Mouse (Mus musculus) forebrain, embryonic 16.5 days (tissue): ENCODE measurements around the gene Tbck. TPM values are rescaled to one million over a fixed set of nuclear protein-coding genes. Genes with fewer than 3 reads are reported as not detected.

Source experiments
- ATAC-seq: fragments of 200-750 bp; cut with Nextera tagmentation; 2 replicates; pipeline ENCODE4 v1.8.0; 2017; ENCODE audit warnings: mild to moderate bottlenecking, moderate library complexity
- H3K27ac ChIP-seq: fragments of 300-500 bp; sonication (generic); 2 replicates; pipeline ENCODE4 v1.5.1; 2014; ENCODE audit warnings: low read length, control low read depth
- H3K27me3 ChIP-seq: fragments of 300-500 bp; sonication (generic); replicated peaks from 2 replicates; pipeline ENCODE4 v1.6.1; 2014; ENCODE audit warnings: low read length; ENCODE audit not compliant: control insufficient read depth, insufficient read depth
- H3K36me3 ChIP-seq: fragments of 300-500 bp; sonication (generic); 2 replicates; pipeline ENCODE4 v1.6.1; 2014; ENCODE audit not compliant: control insufficient read depth, insufficient read depth
- H3K4me1 ChIP-seq: fragments of 300-500 bp; sonication (generic); replicated peaks from 2 replicates; pipeline ENCODE4 v1.6.1; 2014; ENCODE audit warnings: low read length; ENCODE audit not compliant: control insufficient read depth, insufficient read depth
- H3K4me2 ChIP-seq: fragments of 300-500 bp; sonication (generic); 2 replicates; pipeline ENCODE4 v1.6.1; 2014; ENCODE audit warnings: mild to moderate bottlenecking, low read length, control low read depth
- H3K4me3 ChIP-seq: fragments of 300-500 bp; sonication (generic); replicated peaks from 2 replicates; pipeline ENCODE4 v1.5.1; 2014; ENCODE audit warnings: mild to moderate bottlenecking, low read length, control low read depth
- H3K9ac ChIP-seq: fragments of 300-500 bp; sonication (generic); replicated peaks from 2 replicates; pipeline ENCODE4 v1.6.1; 2014; ENCODE audit warnings: low read depth, low read length, control low read depth
- H3K9me3 ChIP-seq: fragments of 300-500 bp; sonication (generic); 2 replicates; pipeline ENCODE4 v1.6.1; 2016; ENCODE audit warnings: low read length; ENCODE audit not compliant: control insufficient read depth
- WGBS: fragments of 180-500 bp; shearing (Covaris S2); extraction: QIAGEN DNeasy Blood & Tissue Kit; methylation state at CpG from one replicate; pipeline ENCODE4 v1.1.7; 2014; 5-methylcytosine and 5-hydroxymethylcytosine counted together
- polyA plus RNA-seq: library from polyadenylated mRNA; unstranded; fragments of >200 nt; fragmentation: Nextera tagmentation; extraction: Ambion mirVana; gene quantifications from 2 replicates; pipeline ENCODE4 v1.2.1, GENCODE M21; 2015

Tbck gene
- polyA plus RNA-seq, 1 experiment from 2014 or later, result 35.9 TPM

DNA sequence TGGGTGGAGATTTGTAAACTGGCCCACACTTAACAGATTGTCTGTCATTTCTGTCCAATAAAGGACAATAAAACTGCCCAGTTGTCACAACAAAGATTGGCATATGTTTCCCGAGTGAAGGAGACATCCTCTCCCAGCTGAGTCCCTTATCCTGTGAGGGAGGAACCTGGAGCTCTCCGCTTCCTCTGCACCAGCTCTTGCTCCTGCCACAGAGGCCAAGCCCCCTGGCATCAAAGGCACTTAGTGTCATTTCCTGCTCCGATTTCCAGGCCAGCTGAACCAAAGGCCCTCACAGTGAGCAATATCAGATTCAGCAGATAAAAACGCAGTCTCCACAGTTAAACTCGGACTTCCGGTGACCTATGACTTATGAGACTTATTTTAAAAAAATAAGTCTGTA lies 172.7 kb downstream of the Tbck start:
- no peak for ATAC-seq
- no peaks in the 10 kb centered on the region for H3K9me3 ChIP-seq
- no peak overlapping the region for H3K27ac ChIP-seq
- no peaks in the 10 kb centered on the region for H3K36me3 ChIP-seq
- H3K4me1 ChIP-seq, result no peaks in the 10 kb centered on the region; the same call in 1 of the 2 replicates
- H3K4me3 ChIP-seq, result no peak overlapping the region
- H3K27me3 ChIP-seq, result no peaks in the 10 kb centered on the region
- H3K4me2 ChIP-seq, result no peak overlapping the region
- H3K9ac ChIP-seq, result no peak overlapping the region
- 87% methylated on average over 6 of the region's 6 CpGs for WGBS

DNA sequence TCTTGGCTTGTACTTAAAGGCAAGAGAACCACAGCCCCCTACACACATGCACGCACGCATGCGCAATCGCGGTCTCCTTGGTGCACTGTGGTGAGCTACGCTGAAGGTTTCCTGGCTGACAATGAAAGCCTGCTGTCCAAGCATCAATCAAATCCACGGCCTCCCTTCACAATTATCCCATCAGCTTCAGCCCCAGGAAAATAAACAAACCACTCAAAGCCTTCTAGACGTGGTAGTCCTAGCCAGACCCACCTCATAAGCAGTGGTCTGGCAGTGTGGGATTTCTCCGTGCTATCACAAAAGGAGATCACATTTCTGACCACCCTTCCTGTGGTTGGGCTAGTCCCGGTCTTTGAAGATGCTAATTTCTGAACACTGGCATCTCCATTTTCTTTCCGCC lies 174.9 kb downstream of the Tbck start:
- Histone ChIP-seq H3K4me3 (no peak overlapping the region), H3K27me3 (no peaks in the 10 kb centered on the region), H3K4me2 (no peak overlapping the region), H3K27ac (no peak overlapping the region), H3K4me1 (no peaks in the 10 kb centered on the region), H3K36me3 (no peaks in the 10 kb centered on the region), H3K9me3 (no peaks in the 10 kb centered on the region), H3K9ac (no peak overlapping the region)
- WGBS, result 59% methylated on average over 11 of the region's 11 CpGs
- ATAC-seq, result peak; percentile 45; the same call in 1 of the 2 replicates

DNA sequence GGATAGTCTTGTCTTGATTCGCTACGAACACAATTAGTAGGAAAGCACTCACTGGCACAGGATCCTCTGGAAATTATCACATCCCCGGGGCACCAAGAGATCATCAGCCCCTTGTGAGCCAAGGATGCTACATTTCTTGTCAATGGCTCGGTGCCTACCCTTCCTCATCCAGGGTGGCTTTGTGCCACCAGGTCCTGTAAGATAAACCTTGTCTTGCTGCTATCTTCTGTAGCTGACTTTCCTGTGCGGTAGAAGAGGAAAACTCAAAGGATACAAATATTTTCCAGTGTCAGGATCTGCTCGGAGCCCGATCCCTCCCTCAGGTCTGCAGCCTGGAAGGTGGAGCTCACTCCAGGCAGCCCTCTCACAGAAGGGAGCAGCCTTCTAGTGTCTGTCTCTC lies 175.6 kb downstream of the Tbck start:
- H3K36me3 ChIP-seq, result no peaks in the 10 kb centered on the region
- no peaks in the 10 kb centered on the region for H3K9me3 ChIP-seq
- H3K9ac ChIP-seq, result no peak overlapping the region
- no peak overlapping the region for H3K4me3 ChIP-seq
- H3K4me2 ChIP-seq, result no peak overlapping the region
- no peak for ATAC-seq
- 84% methylated on average over 7 of the region's 7 CpGs for WGBS
- no peak overlapping the region for H3K27ac ChIP-seq
- no peaks in the 10 kb centered on the region for H3K4me1 ChIP-seq
- no peaks in the 10 kb centered on the region for H3K27me3 ChIP-seq

DNA sequence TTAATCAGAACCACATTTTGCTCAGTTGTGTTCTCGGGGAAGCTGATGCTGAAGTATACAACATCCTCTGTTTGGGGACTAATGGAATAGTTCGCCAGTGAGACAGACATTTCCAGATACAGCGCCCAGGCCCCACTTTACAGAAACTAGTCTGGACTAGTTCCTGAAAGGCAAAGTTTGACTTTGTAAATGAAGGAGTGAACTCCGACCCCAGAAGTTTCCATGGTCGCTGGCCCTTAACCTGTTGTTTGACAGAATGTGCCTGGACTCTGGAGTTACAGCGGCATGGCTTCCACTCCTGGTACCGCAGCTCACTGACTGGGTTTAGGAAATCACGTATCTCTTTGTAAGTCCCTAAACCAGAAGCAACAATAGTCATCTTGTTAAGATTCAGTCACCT lies 176.9 kb downstream of the Tbck start:
- Histone ChIP-seq H3K27ac (no peak overlapping the region), H3K27me3 (no peaks in the 10 kb centered on the region), H3K4me2 (no peak overlapping the region), H3K4me1 (no peaks in the 10 kb centered on the region), H3K36me3 (no peaks in the 10 kb centered on the region), H3K4me3 (no peak overlapping the region), H3K9me3 (no peaks in the 10 kb centered on the region), H3K9ac (no peak overlapping the region)
- 91% methylated on average over 8 of the region's 8 CpGs for WGBS
- no peak for ATAC-seq

DNA sequence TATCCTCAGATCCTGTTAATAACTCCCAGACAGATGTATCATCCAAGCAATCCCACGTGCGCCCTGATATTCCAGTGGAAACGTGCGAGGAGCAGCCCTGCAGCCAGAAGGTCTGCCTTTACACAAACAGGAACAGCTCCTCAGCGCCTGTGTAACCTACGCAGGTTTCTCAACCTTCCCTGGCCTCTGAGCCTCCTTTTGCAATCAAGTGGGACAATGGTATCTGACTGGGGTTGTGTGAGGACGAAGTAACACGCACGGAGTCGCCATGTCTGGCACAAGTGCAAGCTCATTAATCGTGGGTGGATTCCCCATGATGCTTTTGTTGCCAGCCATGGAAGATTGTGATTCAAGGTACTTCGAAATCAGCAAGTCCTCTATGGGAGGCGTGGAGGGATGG lies 179.9 kb downstream of the Tbck start:
- ATAC-seq, result no peak
- no peaks in the 10 kb centered on the region for H3K4me1 ChIP-seq
- H3K27ac ChIP-seq, result no peak overlapping the region
- 67% methylated on average over 13 of the region's 13 CpGs for WGBS
- no peaks in the 10 kb centered on the region for H3K27me3 ChIP-seq
- H3K9ac ChIP-seq, result no peak overlapping the region
- H3K36me3 ChIP-seq, result no peaks in the 10 kb centered on the region
- no peak overlapping the region for H3K4me3 ChIP-seq
- no peaks in the 10 kb centered on the region for H3K9me3 ChIP-seq
- no peak overlapping the region for H3K4me2 ChIP-seq

DNA sequence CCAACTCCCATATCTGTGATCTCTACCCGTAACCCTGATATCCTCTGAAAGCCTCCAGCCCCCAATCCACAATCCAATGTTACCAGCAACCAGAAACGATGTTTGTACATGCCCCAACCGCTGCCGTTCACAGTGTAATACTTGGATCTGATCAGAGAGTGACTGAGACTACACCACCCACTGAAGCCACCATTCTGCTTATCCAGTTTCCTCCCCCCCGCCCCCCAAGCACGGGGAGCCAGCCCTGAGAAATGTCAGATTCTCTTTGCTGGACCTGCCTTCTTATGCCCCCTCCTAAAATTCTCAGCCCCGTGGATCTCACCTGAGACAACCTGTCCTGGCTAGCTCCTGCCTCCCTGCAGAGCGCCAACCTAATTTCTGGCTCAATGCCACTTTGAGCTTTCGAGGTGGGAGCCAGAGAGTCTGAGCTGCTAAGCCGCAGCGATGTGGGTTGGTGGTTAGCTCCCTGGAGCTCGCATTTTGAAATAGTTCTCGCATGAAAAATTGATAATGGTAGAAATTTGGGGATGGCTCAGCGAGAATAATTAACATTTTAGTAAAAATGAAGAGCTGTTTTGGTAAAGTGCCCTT lies 180.5 kb downstream of the Tbck start:
- Histone ChIP-seq H3K4me2 (no peak overlapping the region), H3K27ac (no peak overlapping the region), H3K36me3 (no peaks in the 10 kb centered on the region), H3K27me3 (no peaks in the 10 kb centered on the region), H3K4me3 (no peak overlapping the region), H3K9me3 (no peaks in the 10 kb centered on the region), H3K4me1 (no peaks in the 10 kb centered on the region), H3K9ac (no peak overlapping the region)
- ATAC-seq, result no peak
- 70% methylated on average over 14 of the region's 14 CpGs for WGBS

DNA sequence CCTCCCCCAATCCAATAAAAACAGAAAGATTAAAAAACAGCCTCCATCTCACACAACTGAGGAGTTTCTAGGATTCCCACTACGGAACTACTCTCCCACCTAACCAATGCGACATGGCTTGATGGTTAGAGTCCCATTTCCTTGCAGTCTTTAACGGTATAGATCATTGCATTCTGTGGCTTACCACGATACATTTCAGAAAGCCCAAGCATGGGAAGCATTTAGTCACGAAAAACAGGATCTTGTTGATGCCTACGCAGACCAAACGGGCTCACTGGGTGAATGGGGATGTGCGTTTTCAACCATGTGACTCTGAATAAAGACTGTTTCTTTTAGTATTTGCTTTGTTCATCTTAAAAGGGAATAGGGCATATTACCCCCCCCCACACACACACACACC lies 181.0 kb downstream of the Tbck start:
- Histone ChIP-seq H3K9me3 (no peaks in the 10 kb centered on the region), H3K27me3 (no peaks in the 10 kb centered on the region), H3K36me3 (no peaks in the 10 kb centered on the region), H3K4me2 (no peak overlapping the region), H3K4me3 (no peak overlapping the region), H3K4me1 (no peaks in the 10 kb centered on the region), H3K27ac (no peak overlapping the region), H3K9ac (no peak overlapping the region)
- ATAC-seq, result no peak
- 83% methylated on average over 8 of the region's 8 CpGs for WGBS

DNA sequence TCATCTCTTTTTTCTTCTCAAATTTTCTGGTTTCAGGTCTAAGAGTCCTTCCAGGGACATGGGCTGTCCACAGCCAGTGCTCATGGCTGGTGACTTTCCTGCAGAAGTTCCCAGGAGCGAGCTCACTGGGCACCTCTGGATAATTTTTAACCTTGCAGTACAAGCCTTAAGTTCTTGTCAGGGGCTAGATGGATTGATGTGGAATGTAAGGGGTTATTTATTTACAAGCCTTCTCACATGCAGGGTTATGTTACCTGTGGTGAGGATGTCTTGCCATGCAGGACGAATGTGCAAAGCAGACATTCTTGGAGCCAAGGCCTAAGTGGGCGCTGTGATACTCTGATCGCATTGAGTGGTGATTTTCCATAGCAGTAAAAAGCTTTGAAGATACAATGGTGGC lies 181.7 kb downstream of the Tbck start:
- Histone ChIP-seq H3K27ac (no peak overlapping the region), H3K4me1 (no peaks in the 10 kb centered on the region), H3K9me3 (no peaks in the 10 kb centered on the region), H3K9ac (no peak overlapping the region), H3K4me3 (no peak overlapping the region), H3K4me2 (no peak overlapping the region), H3K36me3 (no peaks in the 10 kb centered on the region), H3K27me3 (no peaks in the 10 kb centered on the region)
- 92% methylated on average over 4 of the region's 4 CpGs for WGBS
- ATAC-seq, result no peak

DNA sequence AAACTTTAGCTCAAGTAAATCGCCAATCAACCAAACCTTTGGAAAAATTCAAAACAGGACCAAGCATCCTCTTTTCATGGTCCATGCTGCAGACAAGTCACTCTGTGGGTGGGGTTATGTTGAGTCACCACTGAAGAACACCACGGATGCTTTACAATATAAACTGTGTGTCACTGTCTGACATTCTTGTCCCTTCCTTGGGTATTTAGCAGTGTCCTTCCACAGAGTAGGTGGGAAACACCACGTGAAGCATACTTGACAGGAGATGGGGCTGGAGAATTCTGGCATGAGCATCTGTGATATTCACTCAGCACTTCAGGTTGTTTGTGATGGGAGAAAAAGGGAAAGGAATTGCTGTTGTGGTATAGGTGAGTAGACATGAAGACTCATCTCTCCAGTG lies 183.0 kb downstream of the Tbck start:
- no peak overlapping the region for H3K4me2 ChIP-seq

DNA sequence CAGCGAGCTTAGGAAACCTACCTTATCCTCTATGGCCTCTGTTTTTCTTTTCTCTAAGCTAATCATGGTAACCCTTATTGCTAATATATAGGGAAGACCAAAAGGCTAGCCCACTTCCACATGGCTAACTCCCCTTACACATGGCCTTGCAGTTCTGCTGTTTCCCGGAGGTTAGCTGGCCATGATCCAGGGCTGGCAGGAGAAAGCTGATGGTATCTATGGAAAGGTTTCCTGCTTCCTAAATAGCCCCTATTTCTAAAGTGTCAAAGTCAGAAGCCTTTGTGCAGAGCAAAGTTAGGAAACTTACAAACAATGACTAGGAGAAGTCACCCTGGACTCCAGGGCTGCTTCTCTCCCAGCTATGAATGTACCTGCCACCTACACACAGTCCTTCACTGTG lies 184.9 kb downstream of the Tbck start:
- 66% methylated on average over 2 of the region's 2 CpGs for WGBS
- no peak for ATAC-seq
- Histone ChIP-seq H3K4me1 (no peaks in the 10 kb centered on the region), H3K9me3 (no peaks in the 10 kb centered on the region), H3K27ac (no peak overlapping the region), H3K9ac (no peak overlapping the region), H3K4me3 (no peak overlapping the region), H3K4me2 (no peak overlapping the region), H3K27me3 (no peaks in the 10 kb centered on the region), H3K36me3 (no peaks in the 10 kb centered on the region)

More for the DNA sequence above, 183.0 kb downstream of the Tbck start:
- no peak overlapping the region for H3K27ac ChIP-seq
- H3K9ac ChIP-seq, result no peak overlapping the region
- 95% methylated on average over 3 of the region's 3 CpGs for WGBS
- no peak for ATAC-seq
- H3K4me3 ChIP-seq, result no peak overlapping the region
- H3K9me3 ChIP-seq, result no peaks in the 10 kb centered on the region
- no peaks in the 10 kb centered on the region for H3K4me1 ChIP-seq
- no peaks in the 10 kb centered on the region for H3K27me3 ChIP-seq
- H3K36me3 ChIP-seq, result no peaks in the 10 kb centered on the region
